Mouse (Mus musculus) megakaryocyte, embryonic 14.5 days (primary cell): ENCODE data around the gene Traf4.

Source experiments
- FLI1 ChIP-seq: IDR thresholded peaks from 2 replicates; pipeline ENCODE4 v1.6.1; 2012; ENCODE audit warnings: low read length, inconsistent platforms, mixed read lengths
- GATA1 ChIP-seq: IDR thresholded peaks from 3 replicates; pipeline ENCODE4 v1.6.1; 2012; ENCODE audit warnings: mixed read lengths, low read length, inconsistent platforms, borderline replicate concordance

- TF ChIP-seq GATA1: no peak
- TF ChIP-seq FLI1: no peak
These were observed 24.7 kb upstream of the Traf4 start for GRCm38 (mm10) chr11:78190041-78190440.
